Mouse (Mus musculus) heart, postnatal 36 days (tissue): ENCODE measurements around the gene Tnrc6c. TPM values are rescaled to one million over a fixed set of nuclear protein-coding genes. Genes with fewer than 3 reads are reported as not detected.

Experiments used
- DNase-seq, 2 experiments: peaks; one replicate each; pipeline ENCODE4 v3.0.0; 2021 to 2022
- intact Hi-C: fragments of 180-260 bp; cut with DNase I; formaldehyde crosslinking; loops from one replicate; pipeline ENCODE4 v1.15.1; 2025
- total RNA-seq, 2 experiments: library from RNA; stranded (reverse); gene quantifications; 2 replicates each; pipeline ENCODE4 v1.2.3; 2021

The Tnrc6c gene
- total RNA-seq, result 10 to 100 TPM; 28.1 to 34.1 TPM

DNA sequence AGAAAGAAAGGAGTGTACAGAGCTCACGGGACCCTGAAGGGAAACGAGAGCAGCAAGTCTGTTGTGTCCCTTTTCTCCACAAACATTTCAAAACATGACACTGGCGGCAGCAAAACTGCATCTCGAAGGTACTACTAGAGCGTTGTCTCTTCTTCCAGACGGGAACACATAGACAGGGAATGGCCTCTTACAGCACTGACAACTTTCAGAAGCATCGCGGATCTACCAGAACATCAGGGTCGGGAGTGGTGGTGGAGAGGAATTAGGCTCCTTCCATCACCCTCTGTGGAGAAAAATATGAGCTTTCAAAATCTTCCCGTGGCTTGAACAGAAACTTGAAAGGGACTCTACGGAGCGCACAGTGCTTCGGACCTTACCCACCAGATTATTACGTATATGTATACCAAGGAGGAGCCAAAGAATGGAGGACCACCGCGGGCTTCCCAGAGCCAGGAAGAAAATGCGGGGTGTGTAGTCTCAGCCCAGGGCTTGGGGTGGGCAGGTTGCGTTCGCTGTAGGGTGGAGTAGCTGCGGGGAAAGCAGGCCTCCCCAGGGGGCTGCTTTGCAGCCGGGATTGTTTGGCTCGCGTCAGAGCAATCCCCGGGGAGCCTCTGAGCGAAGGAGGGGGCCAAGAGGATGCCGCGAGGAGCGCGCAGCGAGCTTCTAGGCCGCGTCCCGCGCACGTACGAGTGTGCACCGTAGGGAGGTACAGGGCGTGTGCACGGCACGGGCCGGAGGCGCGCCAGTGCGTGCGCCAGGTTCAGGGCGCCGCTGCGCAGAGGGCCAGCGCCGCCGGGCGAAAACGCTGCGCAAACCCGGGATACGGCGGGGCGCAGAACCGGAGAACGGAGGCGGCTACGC is at the start of gene Tnrc6c:
Tnrc6c (plus strand) TSS at position 799 of the 861 bp plus-strand sequence.
- intact Hi-C loops, result loop anchor here (2.0 to 5.0 kb wide), 3 partner anchors 53 to 266 kb away; partner anchors contain the start of gene Gm11733
- DNase-seq, result no peak

DNA sequence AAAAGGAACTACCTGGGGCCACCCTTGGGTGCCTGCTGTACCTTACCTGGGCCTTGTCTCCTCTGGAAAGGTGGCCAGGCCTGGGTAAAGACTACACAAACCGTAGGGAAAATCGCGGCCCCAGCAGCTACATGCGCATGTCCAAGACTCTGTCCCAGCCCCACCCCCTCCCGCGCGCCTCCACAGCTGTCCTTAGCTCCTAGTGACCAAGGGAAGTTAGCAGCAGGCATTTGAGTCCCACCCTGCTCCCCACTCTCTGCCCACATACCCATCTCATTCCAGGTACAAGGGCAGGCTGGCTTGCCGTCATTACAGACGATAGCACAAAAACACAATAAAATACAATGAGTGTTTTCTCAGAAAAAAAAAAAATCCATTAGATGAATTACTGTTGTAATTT is 48.0 kb upstream of the Tnrc6c start:
- DNase-seq, result no peak
- intact Hi-C loops, result no loop called here

DNA sequence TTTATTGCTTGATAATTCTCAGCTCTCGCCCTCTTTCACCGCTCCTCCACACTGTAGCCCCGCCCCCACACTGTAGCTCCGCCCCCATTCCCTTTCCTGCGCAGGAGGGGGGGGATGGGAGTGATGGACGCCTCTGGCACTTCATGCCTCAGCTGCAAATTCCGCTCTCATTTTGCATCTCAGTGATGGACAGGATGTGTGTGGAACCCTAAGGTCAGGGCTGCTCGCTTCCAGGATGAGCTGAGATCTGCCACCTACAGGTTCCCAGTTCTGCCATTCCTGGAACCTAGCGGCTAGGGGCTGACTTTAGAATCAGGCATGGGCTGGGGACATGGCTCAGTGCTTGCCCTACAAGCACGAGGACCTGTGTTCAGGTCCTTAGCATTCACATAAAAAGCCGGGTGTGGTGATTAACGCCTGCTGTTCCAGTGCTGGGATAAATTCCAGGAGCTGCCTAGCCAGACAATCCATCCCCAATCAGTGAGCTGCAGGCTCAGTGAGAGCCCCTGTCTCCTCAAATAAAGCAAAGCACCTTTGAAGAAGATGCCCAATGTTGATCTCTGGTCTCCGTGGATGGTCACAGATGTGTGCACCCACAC is 47.4 kb upstream of the Tnrc6c start:
- intact Hi-C loops, result no loop called here
- peak in 1 of 2 experiments; percentile 41 for DNase-seq

GRCm38 (mm10) chr11:117608141-117608789 is 45.8 kb upstream of the Tnrc6c start:
- DNase-seq, result no peak
- intact Hi-C loops, result no loop called here

DNA sequence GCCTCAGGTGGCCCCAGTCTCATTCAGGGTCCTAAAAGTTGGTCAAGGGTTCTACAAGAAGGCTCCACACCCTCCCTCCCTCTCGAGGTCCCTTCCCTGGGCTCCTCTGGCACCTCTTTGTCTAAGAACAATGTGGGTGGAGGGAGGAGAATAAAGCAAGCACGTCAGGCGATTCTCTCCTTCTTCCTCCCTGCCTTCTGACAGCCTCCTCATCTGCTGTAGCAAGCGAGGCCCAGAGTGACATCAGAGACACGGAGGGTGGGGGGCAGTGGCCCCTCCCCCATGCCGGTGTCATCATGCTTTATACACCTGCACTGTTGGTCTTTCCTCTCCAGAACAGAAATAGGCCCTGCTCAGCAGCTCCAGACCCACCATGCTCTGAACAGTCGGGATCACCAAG is 45.1 kb upstream of the Tnrc6c start:
- intact Hi-C loops, result no loop called here
- no peak for DNase-seq

- DNase-seq, result no peak
- intact Hi-C loops, result no loop called here
Measured at GRCm38 (mm10) chr11:117610589-117610988, 43.5 kb upstream of the Tnrc6c start.

DNA sequence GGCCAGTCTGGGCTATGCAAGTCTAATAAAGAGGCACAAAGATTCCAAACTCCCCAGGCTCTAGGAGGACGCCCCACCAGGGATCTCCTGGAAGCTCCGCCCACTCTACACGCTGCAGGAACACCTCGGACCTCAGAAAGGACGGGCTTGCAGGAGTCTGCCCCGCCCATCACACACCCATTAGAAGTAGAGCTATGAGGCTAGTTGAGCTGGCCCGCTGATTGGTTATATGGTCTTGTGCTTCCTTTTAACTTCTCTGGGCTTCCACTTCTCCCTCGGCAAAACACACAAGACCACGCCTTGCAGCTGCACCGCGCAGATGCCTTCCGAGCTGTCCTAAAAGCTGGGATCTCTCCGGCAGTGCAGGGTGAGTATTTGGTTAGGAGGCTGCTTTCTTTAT is 43.0 kb upstream of the Tnrc6c start:
- DNase-seq, result peak; percentile 52 to 60
- intact Hi-C loops, result no loop called here

DNA sequence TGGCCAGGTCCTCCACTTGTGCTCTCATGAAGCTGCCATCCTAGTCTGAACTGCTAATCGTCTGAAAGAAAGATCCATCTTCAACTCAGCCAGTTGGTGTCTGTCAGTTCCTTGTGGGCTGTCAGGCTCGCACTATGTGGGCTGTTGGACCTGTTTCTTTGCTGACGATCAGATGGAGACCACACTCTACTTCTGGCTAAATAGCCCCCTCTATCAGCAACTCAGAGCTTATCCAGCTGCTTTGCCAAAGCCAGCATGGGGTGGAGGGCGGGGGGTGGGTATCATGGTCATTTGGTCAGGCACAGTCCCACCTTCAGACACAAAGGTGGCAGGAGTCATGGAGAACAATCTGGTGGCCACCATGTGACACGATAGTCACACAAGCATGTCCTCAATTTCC is 42.2 kb upstream of the Tnrc6c start:
- no peak for DNase-seq
- intact Hi-C loops, result no loop called here

- no peak for DNase-seq
- intact Hi-C loops, result no loop called here
Measured at GRCm38 (mm10) chr11:117612885-117613284, 41.2 kb upstream of the Tnrc6c start.

- no peak for DNase-seq
- intact Hi-C loops, result no loop called here
Measured at GRCm38 (mm10) chr11:117617368-117617908, 36.7 kb upstream of the Tnrc6c start.

- no peak for DNase-seq
- intact Hi-C loops, result no loop called here
Measured at GRCm38 (mm10) chr11:117618214-117618613, 35.9 kb upstream of the Tnrc6c start.

- DNase-seq, result no peak
- intact Hi-C loops, result no loop called here
Measured at GRCm38 (mm10) chr11:117618774-117619173, 35.3 kb upstream of the Tnrc6c start.

DNA sequence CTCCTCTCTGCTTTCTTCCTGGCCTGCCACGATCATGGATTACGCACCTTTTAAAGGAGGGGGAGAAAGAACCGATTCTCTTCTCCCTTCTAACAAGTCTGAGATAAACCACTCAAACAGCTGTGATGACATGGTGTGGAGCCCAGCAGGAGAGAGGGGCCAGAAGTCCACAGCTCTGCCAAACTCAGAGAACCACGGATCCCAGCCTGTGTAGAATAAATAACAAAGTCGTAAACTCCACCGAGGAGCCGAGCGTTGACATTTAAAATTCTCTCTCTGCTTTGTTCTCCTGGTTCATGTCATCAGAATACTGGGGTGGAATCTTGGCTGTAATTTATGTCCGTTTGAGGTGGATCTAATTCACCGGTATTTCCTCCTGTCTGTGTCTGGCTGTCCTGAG is 34.5 kb upstream of the Tnrc6c start:
- no peak for DNase-seq
- intact Hi-C loops, result no loop called here

- DNase-seq, result no peak
- intact Hi-C loops, result no loop called here
Measured at GRCm38 (mm10) chr11:117625196-117625595, 28.9 kb upstream of the Tnrc6c start.

GRCm38 (mm10) chr11:117626557-117626956 is 27.5 kb upstream of the Tnrc6c start:
- intact Hi-C loops, result no loop called here

GRCm38 (mm10) chr11:117627060-117627562 is 27.0 kb upstream of the Tnrc6c start:
- intact Hi-C loops, result no loop called here
- DNase-seq, result no peak

More at GRCm38 (mm10) chr11:117626557-117626956, 27.5 kb upstream of the Tnrc6c start:
- peak; percentile 65 to 68 for DNase-seq

DNA sequence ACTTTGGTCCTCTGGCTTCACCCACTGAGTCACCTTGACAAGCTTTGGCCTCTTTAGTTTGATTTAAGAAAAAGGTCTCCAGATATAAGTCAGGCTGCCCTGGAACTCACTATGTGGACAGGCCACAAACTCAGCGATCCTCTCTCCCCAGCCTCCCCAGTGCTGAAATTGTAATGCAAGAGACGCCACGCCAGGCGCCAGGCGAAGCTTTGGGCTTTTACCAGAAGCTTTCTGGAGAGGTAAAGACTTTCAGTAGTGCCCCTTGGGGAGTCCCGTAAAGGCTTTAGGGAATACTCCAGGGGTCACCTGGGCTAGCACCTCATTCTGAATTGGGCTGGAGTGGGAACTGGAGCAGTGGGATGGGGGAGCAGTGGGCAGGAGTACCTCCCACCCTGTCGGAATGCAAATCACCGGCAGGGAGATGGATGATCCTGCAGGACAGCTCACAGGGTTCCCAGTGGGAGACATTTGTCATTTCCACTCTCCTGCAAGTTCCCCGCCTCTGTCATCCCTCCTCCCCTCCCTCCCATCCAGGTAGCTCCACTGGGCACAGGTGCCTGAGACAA is 26.3 kb upstream of the Tnrc6c start:
- DNase-seq, result no peak
- intact Hi-C loops, result no loop called here

GRCm38 (mm10) chr11:117628312-117628779 is 25.7 kb upstream of the Tnrc6c start:
- intact Hi-C loops, result no loop called here
- DNase-seq, result no peak

- intact Hi-C loops, result no loop called here
- DNase-seq, result no peak
Measured at GRCm38 (mm10) chr11:117629865-117630264, 24.2 kb upstream of the Tnrc6c start.

DNA sequence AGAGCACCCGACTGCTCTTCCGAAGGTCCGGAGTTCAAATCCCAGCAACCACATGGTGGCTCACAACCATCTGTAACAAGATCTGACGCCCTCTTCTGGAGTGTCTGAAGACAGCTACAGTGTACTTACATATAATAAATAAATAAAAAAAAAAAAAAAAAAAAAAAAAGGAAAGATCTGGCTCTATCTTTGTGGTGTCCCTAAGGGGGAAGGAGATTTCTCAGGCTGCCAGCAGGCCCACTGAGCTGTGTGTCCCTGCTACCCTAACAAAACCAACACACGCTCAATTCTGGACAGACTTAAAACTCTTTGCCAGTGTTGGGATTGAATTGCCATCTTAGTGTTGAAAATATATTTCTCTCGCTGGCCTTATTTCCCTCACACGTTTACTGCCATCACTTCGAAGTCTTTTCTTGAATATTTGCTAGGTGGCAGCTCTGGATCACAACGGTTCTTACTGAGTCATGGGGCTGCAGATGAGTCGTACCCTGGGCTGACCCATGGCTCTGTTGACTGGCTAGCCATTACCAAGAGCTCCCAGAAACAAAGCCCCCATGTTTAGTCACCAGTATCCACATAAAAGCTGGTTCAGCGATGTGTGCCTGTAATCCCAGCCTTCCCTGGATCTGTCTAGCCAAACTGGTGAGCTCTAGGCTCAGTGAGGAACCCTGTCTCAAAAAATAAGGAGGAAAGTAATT is 23.1 kb upstream of the Tnrc6c start:
- no peak for DNase-seq
- intact Hi-C loops, result no loop called here
